Mouse (Mus musculus) inflammation-experienced regulatory T-cells, adult 6 months (primary cell): ENCODE results near the gene Gm15097. TPM values are rescaled to one million over a fixed set of nuclear protein-coding genes. Genes with fewer than 3 reads are reported as not detected.
"Not testable (repeated sequence)": the region's sequence is repeated elsewhere in the genome, so short reads cannot be mapped to it uniquely, and the experiment has no call there.

Source experiments
- ATAC-seq: one replicate; pipeline ENCODE4 v1.8.0; 2017
- polyA plus RNA-seq, 3 experiments: library from polyadenylated mRNA; unstranded; fragments of 100-300 nt; shearing (Covaris generic); gene quantifications; one replicate each; pipeline ENCODE4 v1.2.1; 2017

Gene Gm15097
- not detected for polyA plus RNA-seq

GRCm38 (mm10) chrX:149784173-149784572, at the start of gene Gm15097:
Gene Gm15097, plus strand, starts transcription at chrX:149784473.
- not testable (repeated sequence) for ATAC-seq

- not testable (repeated sequence) for ATAC-seq
Measured at GRCm38 (mm10) chrX:149762853-149763252, 21.4 kb upstream of the Gm15097 start.

GRCm38 (mm10) chrX:149811178-149811577, 26.9 kb downstream of the Gm15097 start:
- ATAC-seq = not testable (repeated sequence)

Other genes with a start within 250 kb of the Gm15097 start
- not detected for gene Gm10439, start 189.9 kb upstream of the Gm15097 start, polyA plus RNA-seq
- not detected for gene Gm15091, start 157.2 kb downstream of the Gm15097 start, polyA plus RNA-seq